Mouse (Mus musculus) forebrain, embryonic 13.5 days (tissue): ENCODE measurements around the gene Rangrf. TPM values are rescaled to one million over a fixed set of nuclear protein-coding genes. Genes with fewer than 3 reads are reported as not detected.
"Not testable (repeated sequence)": the region's sequence is repeated elsewhere in the genome, so short reads cannot be mapped to it uniquely, and the experiment has no call there.

Experiments used
- ATAC-seq: fragments of 200-750 bp; cut with Nextera tagmentation; 2 replicates; pipeline ENCODE4 v1.8.0; 2017
- H3K27ac ChIP-seq: fragments of 300-500 bp; sonication (generic); 2 replicates; pipeline ENCODE4 v1.5.1; 2015; ENCODE audit warnings: inconsistent platforms, mild to moderate bottlenecking, moderate library complexity
- H3K27me3 ChIP-seq: fragments of 300-500 bp; sonication (generic); 2 replicates; pipeline ENCODE4 v1.6.1; 2015; ENCODE audit warnings: mild to moderate bottlenecking, inconsistent platforms
- H3K36me3 ChIP-seq: fragments of 300-500 bp; sonication (generic); 2 replicates; pipeline ENCODE4 v1.6.1; 2015; ENCODE audit warnings: mild to moderate bottlenecking, inconsistent platforms; ENCODE audit not compliant: poor library complexity, severe bottlenecking
- H3K4me1 ChIP-seq: fragments of 300-500 bp; sonication (generic); 2 replicates; pipeline ENCODE4 v1.6.1; 2015; ENCODE audit warnings: inconsistent platforms
- H3K4me2 ChIP-seq: fragments of 300-500 bp; sonication (generic); 2 replicates; pipeline ENCODE4 v1.6.1; 2015; ENCODE audit warnings: inconsistent platforms, mild to moderate bottlenecking, moderate library complexity
- H3K4me3 ChIP-seq: fragments of 300-500 bp; sonication (generic); 2 replicates; pipeline ENCODE4 v1.5.1; 2015; ENCODE audit warnings: mild to moderate bottlenecking, inconsistent platforms
- H3K9ac ChIP-seq: fragments of 300-500 bp; sonication (generic); 2 replicates; pipeline ENCODE4 v1.6.1; 2015; ENCODE audit warnings: mild to moderate bottlenecking, inconsistent platforms
- H3K9me3 ChIP-seq: fragments of 300-500 bp; sonication (generic); replicated peaks from 2 replicates; pipeline ENCODE4 v1.6.1; 2016; ENCODE audit warnings: inconsistent platforms
- WGBS: fragments of 180-500 bp; shearing (Covaris S2); methylation state at CpG from one replicate; pipeline ENCODE4 v1.1.7; 2015; 5-methylcytosine and 5-hydroxymethylcytosine counted together
- microRNA-seq: library from miRNA; unstranded; fragments of <30 nt; microRNA quantifications from one replicate; pipeline ENCODE4, GENCODE M21; 2016
- polyA plus RNA-seq: library from polyadenylated mRNA; unstranded; fragments of >200 nt; fragmentation: Nextera tagmentation; extraction: Ambion mirVana; gene quantifications from 2 replicates; pipeline ENCODE4 v1.2.1, GENCODE M21; 2015

Rangrf gene
- polyA plus RNA-seq, 1 experiment from 2014 or later = 49.3 TPM

DNA sequence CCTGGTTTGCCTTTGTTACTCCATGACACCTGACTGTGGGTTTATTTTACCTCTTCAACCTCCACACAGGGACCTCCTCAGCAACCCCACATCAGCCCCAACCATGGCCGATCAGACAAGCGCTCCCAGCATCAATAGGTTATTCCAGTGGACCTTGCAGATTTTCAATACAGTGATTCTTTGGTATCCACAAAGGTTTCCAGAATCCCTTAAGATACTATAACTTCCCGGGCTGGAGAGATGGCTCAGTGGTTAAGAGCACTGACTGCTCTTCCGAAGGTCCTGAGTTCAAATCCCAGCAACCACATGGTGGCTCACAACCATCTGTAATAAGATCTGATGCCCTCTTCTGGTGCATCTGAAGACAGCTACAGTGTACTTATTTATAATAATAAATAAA is 38.0 kb downstream of the Rangrf start:
- H3K4me3 ChIP-seq, H3K9ac ChIP-seq, H3K36me3 ChIP-seq, H3K4me1 ChIP-seq, H3K27ac ChIP-seq, H3K9me3 ChIP-seq, H3K27me3 ChIP-seq, ATAC-seq, H3K4me2 ChIP-seq: not testable (repeated sequence)
- WGBS = 89% methylated on average over 4 of the region's 4 CpGs

DNA sequence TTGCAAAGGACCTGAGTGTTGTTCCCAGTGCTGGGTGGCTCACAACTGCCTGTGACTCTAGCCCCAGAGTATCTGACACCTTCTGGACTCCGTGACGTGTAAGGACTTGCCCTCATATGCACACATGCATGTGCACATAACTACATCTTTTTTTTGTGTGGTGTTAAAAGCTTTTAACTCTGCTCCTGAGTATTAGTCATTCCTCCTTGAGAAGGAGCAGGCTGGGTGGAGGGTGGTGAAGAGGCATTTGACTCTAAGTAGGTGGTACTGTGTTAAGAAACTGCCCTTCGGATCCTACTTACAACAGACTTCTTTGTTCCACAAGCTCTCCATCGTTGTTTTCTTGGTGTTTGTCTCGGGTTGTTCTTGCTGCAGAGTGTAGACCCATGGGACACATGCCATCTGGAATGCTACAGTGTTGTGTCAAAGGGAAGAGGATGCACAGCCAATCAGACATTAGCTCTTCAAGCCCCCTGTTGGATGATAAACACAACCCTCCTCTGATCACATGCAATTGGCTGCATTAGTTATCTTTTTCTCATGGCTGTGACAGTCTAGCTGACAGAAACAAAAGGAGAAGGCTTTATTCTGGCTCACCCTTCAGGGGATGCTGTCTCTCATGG is 41.0 kb downstream of the Rangrf start:
- no peaks in the 10 kb centered on the region for H3K9me3 ChIP-seq
- H3K9ac ChIP-seq = no peak overlapping the region
- H3K4me2 ChIP-seq = no peak overlapping the region
- H3K27me3 ChIP-seq = no peaks in the 10 kb centered on the region
- no peak for ATAC-seq
- 71% methylated on average over 5 of the region's 5 CpGs for WGBS
- H3K4me1 ChIP-seq = no peaks in the 10 kb centered on the region
- peak overlapping the region; percentile 37 for H3K27ac ChIP-seq
- no peak overlapping the region for H3K4me3 ChIP-seq
- H3K36me3 ChIP-seq = no peaks in the 10 kb centered on the region

DNA sequence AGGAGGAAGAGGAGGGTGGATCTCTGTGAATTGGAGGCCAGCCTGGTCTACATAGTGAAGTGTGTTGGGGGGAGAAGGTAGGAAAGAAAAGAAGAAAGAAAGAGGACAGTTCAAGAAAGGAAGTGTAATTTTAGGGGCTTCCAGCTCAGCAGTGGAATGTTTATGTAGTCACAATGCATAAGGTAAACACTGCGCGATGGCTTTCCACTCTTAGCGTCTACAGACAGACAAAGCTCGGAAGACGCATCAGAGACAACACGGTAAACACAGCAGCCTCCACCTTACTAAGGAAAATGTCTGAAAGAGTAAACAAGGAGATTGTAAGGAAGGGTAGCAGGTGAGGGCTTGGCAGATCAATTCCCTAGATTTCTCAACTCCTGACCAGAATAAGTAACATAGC is 45.0 kb downstream of the Rangrf start:
- no peak for ATAC-seq
- H3K9ac ChIP-seq = no peak overlapping the region
- H3K4me2 ChIP-seq = no peak overlapping the region
- H3K4me1 ChIP-seq = no peaks in the 10 kb centered on the region
- no peak overlapping the region for H3K27ac ChIP-seq
- H3K9me3 ChIP-seq = no peaks in the 10 kb centered on the region
- no peaks in the 10 kb centered on the region for H3K36me3 ChIP-seq
- 86% methylated on average over 6 of the region's 6 CpGs for WGBS
- peaks cover 4% of the 10 kb centered on the region; the same call in 1 of the 2 replicates for H3K27me3 ChIP-seq
- H3K4me3 ChIP-seq = no peak overlapping the region

DNA sequence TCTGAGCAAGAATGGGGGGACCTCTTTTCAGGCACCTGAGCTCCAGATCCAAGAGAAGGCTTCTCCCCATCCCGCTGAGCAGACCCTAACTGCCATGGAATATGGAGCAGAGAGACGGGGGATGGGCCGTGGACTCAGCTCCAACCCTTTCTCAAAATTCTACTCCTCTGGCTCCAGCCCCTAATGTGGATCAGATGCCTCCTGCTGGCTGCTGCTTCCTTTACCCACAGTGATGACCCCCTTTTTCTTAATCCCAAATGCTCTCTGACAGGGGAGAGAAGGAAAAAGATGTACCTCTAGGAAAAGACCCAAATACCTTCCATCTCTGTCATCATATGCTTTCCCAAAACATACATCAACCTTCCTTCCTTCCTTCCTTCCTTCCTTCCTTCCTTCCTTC is 48.0 kb downstream of the Rangrf start, which contains the start of gene Odf4:
Gene Odf4, minus strand, starts transcription at position 101 of the 400 bp plus-strand sequence.
- Histone ChIP-seq H3K27me3 (peaks cover 4% of the 10 kb centered on the region; the same call in 1 of the 2 replicates), H3K27ac (no peak within 1 kb of the TSS), H3K9ac (no peak within 1 kb of the TSS), H3K4me2 (no peak within 1 kb of the TSS), H3K9me3 (no peaks in the 10 kb centered on the region), H3K36me3 (no peaks in the 10 kb centered on the region), H3K4me3 (no peak within 1 kb of the TSS), H3K4me1 (no peaks in the 10 kb centered on the region)
- ATAC-seq = no peak
- WGBS = 83% methylated on average over 3 of the region's 3 CpGs

DNA sequence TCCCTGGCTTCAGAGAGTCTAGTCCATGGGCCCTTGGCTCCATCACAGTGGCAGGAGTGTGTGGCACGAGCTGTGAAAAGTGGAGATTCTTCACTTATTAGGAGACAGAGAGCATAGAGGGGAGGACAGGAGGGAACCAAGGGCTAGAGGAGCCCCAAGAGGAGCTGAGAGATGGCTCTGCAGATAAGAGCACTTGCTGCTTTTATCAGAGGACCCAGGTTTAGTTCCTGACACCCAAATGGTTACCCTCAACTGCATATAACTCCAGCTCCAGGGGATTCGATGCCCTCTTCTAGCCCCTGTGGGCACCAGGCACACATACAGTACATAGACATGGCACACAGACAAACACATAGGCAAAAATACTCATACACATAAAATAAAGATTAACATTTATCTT is 50.2 kb downstream of the Rangrf start:
- ATAC-seq = no peak
- Histone ChIP-seq H3K9me3 (no peaks in the 10 kb centered on the region), H3K9ac (no peak overlapping the region), H3K36me3 (no peaks in the 10 kb centered on the region), H3K4me2 (no peak overlapping the region), H3K4me3 (no peak overlapping the region), H3K27me3 (peaks cover 4% of the 10 kb centered on the region; the same call in 1 of the 2 replicates), H3K27ac (no peak overlapping the region), H3K4me1 (no peaks in the 10 kb centered on the region)
- WGBS = 90% methylated on average over 2 of the region's 2 CpGs

DNA sequence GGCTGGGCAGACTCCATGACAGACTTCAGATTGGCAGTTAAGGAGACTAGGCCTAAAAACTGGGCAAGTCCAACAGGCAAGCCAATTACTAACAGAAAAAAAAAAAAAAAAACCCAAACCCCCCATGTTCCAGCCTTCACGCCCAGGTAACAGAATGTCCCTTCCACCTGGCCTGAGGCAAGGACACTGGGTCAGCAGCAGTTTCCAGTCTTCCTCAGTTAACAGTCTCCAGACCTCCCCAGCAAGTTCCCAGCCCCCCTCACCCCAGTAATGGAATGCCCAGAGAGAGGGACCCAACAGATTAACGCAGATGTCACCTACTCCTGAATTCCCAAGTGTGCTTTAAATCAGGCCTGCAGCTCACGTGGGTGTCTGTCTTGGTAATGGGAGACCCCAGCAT is 51.8 kb downstream of the Rangrf start:
- 59% methylated on average over 3 of the region's 3 CpGs for WGBS
- Histone ChIP-seq H3K9ac (no peak overlapping the region), H3K36me3 (no peaks in the 10 kb centered on the region), H3K27me3 (peaks cover 4% of the 10 kb centered on the region; the same call in 1 of the 2 replicates), H3K4me1 (no peaks in the 10 kb centered on the region), H3K4me3 (no peak overlapping the region), H3K9me3 (no peaks in the 10 kb centered on the region), H3K4me2 (no peak overlapping the region), H3K27ac (no peak overlapping the region)
- no peak for ATAC-seq

Small RNA genes within 50 kb of the gene (microRNA-seq; reads per million reads assigned to microRNA genes)
- 15.0 reads per million, percentile 28 among the genes with 10 or more reads in this experiment for gene Mir3062

Other genes with a start within 250 kb of the Rangrf start
- gene Ndel1, start 103.3 kb downstream of the Rangrf start, polyA plus RNA-seq = 67.7 and 70.8 TPM in 2 replicates
- 0.08 TPM in 1 of 2 replicates, not detected in the other for gene Rnf222, start 86.6 kb downstream of the Rangrf start, polyA plus RNA-seq
- 787 and 887 TPM in 2 replicates for gene Rpl26, start 73.6 kb downstream of the Rangrf start, polyA plus RNA-seq
- gene Odf4, start 48.1 kb downstream of the Rangrf start, polyA plus RNA-seq = 0.23 TPM in 1 of 2 replicates, not detected in the other
- gene Arhgef15, start 17.7 kb downstream of the Rangrf start, polyA plus RNA-seq = 5.9 and 6.8 TPM in 2 replicates
- gene Slc25a35, start 7.1 kb downstream of the Rangrf start, polyA plus RNA-seq = 1.2 and 1.4 TPM in 2 replicates
- gene Pfas, start 33.3 kb upstream of the Rangrf start, polyA plus RNA-seq = 34.9 and 37.7 TPM in 2 replicates
- gene Ctc1, start 40.7 kb upstream of the Rangrf start, polyA plus RNA-seq = 55.6 and 67.4 TPM in 2 replicates
- 143 and 149 TPM in 2 replicates for gene Aurkb, start 70.5 kb upstream of the Rangrf start, polyA plus RNA-seq
- 6.6 and 7.9 TPM in 2 replicates for gene Borcs6, start 84.5 kb upstream of the Rangrf start, polyA plus RNA-seq
- 55.1 and 57.2 TPM in 2 replicates for gene Tmem107, start 95.6 kb upstream of the Rangrf start, polyA plus RNA-seq
- gene Vamp2, start 113.3 kb upstream of the Rangrf start, polyA plus RNA-seq = 110 and 124 TPM in 2 replicates
- gene Per1, start 120.0 kb upstream of the Rangrf start, polyA plus RNA-seq = 6.0 and 6.4 TPM in 2 replicates
- gene Hes7, start 145.2 kb upstream of the Rangrf start, polyA plus RNA-seq = 0.12 and 0.21 TPM in 2 replicates
- gene 9130213A22Rik, start 147.4 kb upstream of the Rangrf start, polyA plus RNA-seq = 0.21 and 0.34 TPM in 2 replicates
- gene Aloxe3, start 150.7 kb upstream of the Rangrf start, polyA plus RNA-seq = 1.5 TPM in 1 of 2 replicates, not detected in the other
- not detected in 2 replicates for gene Alox12b, start 181.8 kb upstream of the Rangrf start, polyA plus RNA-seq
- gene Alox8, start 222.7 kb upstream of the Rangrf start, polyA plus RNA-seq = not detected in 2 replicates